Mouse (Mus musculus): Measurements from ENCODE around the gene Wdr86.

DNA sequence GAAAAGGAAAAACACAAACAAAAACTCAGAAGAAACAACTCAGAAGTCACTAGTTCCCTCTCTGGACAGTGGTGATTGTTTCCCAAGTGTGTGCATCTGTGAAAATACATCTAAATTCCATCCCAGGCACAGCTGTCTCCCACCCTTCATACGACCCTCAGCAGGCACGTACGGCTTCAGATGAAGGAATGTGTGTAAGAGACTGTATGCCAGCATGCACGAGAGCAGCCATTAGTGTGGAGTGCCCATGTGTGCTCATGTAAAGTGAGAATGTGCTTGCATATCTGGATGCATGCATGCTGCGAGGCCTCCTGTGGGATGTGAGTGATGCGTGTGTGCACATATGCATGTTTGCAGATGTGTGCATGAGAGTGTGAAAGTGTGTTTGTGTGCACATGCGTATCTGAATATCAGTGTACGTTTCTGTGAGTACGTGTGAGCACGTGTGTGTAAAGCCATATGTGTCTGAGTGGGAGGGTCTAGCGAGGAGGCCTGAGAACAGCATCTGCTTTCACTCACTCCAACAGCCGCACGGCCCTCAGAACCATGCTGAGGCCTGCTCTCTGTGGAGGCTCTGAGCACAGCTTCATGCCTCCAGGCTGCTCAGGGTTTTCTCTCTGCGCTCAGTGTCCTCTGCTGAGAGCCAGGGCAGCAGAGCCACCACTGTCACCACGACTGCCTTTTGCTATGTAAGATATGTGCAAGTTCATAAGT, 10.8 kb upstream of the Wdr86 start:
- no peak for TF ChIP-seq MAFK (IDR thresholded peaks at IDR 0.05; ENCODE audit: insufficient read depth, low read depth, low read length)
- TF ChIP-seq ZC3H11A (IDR thresholded peaks at IDR 0.05; ENCODE audit: borderline replicate concordance, low read depth, low read length), result no peak
- no peak for TF ChIP-seq ZNF384 (IDR thresholded peaks at IDR 0.05; ENCODE audit: low read depth, low read length)
- TF ChIP-seq HCFC1 (IDR thresholded peaks at IDR 0.05; ENCODE audit: borderline replicate concordance, insufficient read depth, low read length), result no peak
